Mouse (Mus musculus): ENCODE measurements around the gene Glra1. TPM values are rescaled to one million over a fixed set of nuclear protein-coding genes. Genes with fewer than 3 reads are reported as not detected.

The Glra1 gene
- polyA plus RNA-seq, 1 experiment from 2014 or later = 2.5 TPM

DNA sequence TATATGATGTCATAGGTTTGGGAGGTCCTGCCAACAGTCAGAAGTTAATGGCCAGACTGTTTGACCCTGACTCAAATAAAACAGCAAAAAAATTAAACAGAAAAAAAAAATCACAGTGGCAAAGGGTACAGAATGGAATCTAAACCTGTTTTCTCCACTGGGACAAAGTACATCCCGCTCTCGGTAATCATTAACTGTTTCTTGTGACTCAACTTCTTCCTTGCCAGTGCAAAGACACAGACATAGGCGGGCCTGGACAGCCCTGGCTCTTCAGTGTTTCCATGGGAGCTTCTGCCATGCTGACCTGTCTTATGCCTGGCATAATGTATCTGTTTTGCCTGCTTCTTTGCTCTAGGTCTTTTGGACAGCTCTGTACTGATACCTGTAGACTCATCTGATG lies 142.8 kb downstream of the Glra1 start:
- Histone ChIP-seq H3K9ac (ENCODE audit: low read depth, low read length) (no peak overlapping the region), H3K4me1 (ENCODE audit: control insufficient read depth, insufficient read depth, low read depth, low read length) (peaks cover 16% of the 10 kb centered on the region), H3K4me2 (ENCODE audit: low read length) (no peak overlapping the region), H3K9me3 (ENCODE audit: control insufficient read depth, low read length) (no peaks in the 10 kb centered on the region), H3K4me3 (ENCODE audit: low read length) (no peak overlapping the region), H3K27ac (ENCODE audit: low read depth, low read length) (no peak overlapping the region), H3K27me3 (replicated peaks; ENCODE audit: control insufficient read depth, insufficient read depth, low read length) (no peaks in the 10 kb centered on the region), H3K36me3 (ENCODE audit: control insufficient read depth, insufficient read depth, low read length) (no peaks in the 10 kb centered on the region)
- no peak for ATAC-seq
- WGBS = 82% methylated on average over 3 of the region's 3 CpGs

DNA sequence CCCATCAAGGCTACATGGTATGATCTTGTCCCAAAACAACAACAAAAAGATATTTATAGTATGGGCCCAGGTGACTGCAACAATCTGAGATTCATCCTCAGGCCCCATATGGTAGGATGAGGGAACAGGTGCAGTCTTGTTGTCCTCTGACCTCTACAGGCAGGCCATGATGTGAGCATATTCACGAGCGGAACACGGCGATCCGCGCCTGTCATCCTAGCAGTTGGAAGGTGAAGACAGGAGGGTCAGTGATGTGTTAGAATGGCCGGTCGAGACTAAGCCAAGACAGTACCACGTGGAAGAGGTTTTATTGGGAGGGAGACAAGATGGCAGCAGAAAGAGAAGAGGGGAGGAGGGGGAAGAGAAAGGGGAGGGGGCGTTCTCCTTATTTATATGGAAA lies 143.3 kb downstream of the Glra1 start:
- WGBS = 87% methylated on average over 10 of the region's 10 CpGs
- H3K27me3 ChIP-seq (replicated peaks; ENCODE audit: control insufficient read depth, insufficient read depth, low read length) = no peaks in the 10 kb centered on the region
- H3K4me1 ChIP-seq (ENCODE audit: control insufficient read depth, insufficient read depth, low read depth, low read length) = peaks cover 20% of the 10 kb centered on the region
- ATAC-seq = no peak
- H3K27ac ChIP-seq (ENCODE audit: low read depth, low read length) = no peak overlapping the region
- H3K4me2 ChIP-seq (ENCODE audit: low read length) = no peak overlapping the region
- no peak overlapping the region for H3K4me3 ChIP-seq (ENCODE audit: low read length)
- H3K9ac ChIP-seq (ENCODE audit: low read depth, low read length) = no peak overlapping the region
- no peaks in the 10 kb centered on the region for H3K9me3 ChIP-seq (ENCODE audit: control insufficient read depth, low read length)
- H3K36me3 ChIP-seq (ENCODE audit: control insufficient read depth, insufficient read depth, low read length) = no peaks in the 10 kb centered on the region

Small RNA genes within 50 kb of the gene (microRNA-seq; reads per million reads assigned to microRNA genes)
- not detected for gene Mir7652

Other genes with a start within 250 kb of the Glra1 start
- gene Sparc, start 185.0 kb downstream of the Glra1 start, polyA plus RNA-seq (2015; fragmentation: Nextera tagmentation; extraction: Ambion mirVana) = 616 and 724 TPM in 2 replicates
- 251 and 264 TPM in 2 replicates for gene Atox1, start 147.0 kb downstream of the Glra1 start, polyA plus RNA-seq (2015; fragmentation: Nextera tagmentation; extraction: Ambion mirVana)
- 86.6 and 101 TPM in 2 replicates for gene G3bp1, start 138.5 kb downstream of the Glra1 start, polyA plus RNA-seq (2015; fragmentation: Nextera tagmentation; extraction: Ambion mirVana)